Mouse (Mus musculus): ENCODE measurements around the gene Glrb.

DNA sequence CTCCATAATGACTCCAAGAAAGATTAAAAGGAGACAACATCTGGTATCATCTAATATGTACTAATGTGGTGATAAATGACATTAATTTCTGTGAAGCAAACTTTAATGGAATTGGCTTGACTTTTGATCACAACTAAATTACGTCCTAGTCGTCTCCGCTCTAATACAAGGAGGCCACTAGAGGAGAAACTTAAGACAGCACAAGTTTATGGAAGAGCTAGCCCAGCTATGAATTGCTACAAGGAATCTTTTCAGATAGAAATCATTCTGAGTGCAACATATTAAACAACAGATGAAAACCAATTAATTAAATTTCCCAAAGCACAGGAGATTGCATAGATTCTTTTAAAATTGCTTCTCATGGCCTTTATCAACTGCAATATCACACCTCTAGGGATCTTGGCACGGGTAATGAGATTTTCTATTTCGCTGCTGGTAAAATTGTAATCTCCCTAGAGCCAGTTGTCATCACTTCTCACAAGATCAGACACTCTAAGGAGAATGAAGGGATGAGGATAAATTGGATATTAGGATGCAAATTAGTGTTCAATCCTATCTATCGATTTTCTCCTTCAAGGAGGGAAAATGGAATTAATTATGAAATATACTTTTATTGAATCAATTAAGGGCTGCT is 32.7 kb downstream of the Glrb start:
- TF ChIP-seq CTCF (IDR thresholded peaks at IDR 0.05; ENCODE audit: low read depth) (no peak), EP300 (IDR thresholded peaks at IDR 0.05; ENCODE audit: low read depth) (no peak)

Measured in liver, embryonic 14.5 days (tissue).